Mouse (Mus musculus) lung, postnatal 25 days (tissue): ENCODE results near the gene Aggf1.
"Not testable (repeated sequence)": the region's sequence is repeated elsewhere in the genome, so short reads cannot be mapped to it uniquely, and the experiment has no call there.

Source experiments
- DNase-seq: peaks from one replicate; pipeline ENCODE4 v3.0.0; 2022; ENCODE audit warnings: low spot score

Aggf1 gene

DNA sequence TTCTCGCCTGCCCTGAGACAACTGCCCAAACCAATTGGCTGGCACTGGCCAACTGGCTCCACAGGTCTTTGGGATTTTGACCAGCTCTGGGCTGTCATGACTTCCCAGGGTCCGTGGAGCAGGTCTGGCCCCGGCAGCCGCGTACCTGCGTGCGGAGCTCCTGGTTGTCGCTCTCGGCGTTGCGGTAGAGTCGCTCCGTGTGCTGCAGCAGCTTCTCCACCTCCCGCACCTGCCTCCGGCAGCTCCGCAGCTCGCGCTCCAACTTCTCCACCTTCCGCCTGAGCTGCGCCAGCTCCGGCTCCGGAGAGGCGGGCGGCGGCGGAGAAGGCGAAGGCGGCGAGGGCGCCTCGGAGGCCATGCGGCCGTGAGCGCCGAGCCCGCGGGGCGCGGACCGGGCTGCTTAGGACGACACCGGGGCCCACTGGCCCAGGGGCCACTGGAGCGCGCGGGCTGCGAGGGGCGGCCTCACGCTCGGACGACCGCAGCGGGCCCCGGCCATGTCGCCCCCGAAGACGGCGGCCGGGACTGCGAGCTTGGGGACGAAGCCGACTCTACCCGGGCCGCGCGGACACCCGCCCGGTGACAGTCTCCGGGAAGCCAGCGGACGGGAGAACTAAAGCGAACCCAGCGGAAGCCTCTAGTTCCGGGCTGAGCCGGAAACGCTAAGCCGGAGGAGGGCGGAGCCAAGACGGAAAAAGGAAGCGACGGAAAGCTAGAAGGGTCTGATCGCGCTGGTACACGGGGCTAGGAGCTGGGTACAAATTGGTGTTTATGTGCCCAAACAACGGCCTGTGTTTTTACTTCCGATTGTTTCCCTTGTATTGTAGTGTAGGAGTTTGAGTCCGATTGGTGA lies at the start of gene Aggf1:
Gene Aggf1 (minus strand): TSS at position 652 of the 853 bp plus-strand sequence.
- peak; percentile 94 for DNase-seq

DNA sequence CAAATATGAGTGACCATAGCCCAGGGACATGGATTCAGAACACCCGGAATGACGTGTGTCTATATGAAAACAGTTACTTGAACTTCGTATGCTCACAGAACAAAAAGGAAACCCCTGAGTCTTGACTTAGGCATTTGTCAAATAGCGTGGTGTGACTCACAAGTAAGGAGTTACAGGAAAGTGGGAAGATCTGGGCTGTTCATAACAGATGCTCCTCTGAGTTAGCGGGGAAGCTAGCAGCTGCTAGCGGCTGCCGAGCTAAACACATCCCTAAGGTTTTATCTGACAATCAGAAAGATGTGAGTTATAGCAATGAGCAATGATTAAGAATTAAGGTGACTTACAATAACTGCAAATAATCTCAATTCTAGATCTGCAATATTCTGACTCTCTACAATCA lies 49.8 kb upstream of the Aggf1 start:
- no peak for DNase-seq

DNA sequence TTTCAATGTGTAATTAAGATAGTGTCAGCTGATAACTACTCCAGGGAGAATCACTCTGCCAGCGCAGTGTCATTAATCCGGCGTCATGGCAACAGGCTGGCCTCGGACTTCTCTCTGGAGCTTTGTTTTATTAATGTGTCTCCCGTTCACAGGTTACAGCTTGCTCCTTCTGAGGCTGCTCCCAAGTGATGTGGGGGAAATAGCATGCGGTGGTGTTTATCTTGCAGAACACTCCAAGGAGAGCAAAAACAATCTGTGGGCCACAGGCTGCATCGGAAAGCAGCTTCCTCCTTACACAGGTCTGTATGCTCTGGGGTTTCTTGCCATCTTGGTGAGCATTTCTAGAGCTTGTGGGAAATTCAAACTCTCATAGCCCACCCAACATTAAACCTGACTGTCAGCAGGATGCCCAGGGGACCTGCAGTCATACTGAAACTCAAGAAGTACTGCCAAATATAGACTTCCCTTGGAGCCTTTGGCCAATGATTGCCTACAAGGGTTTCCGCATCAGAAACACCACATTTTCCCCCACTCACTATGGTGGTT lies 44.1 kb upstream of the Aggf1 start:
- DNase-seq, result no peak

DNA sequence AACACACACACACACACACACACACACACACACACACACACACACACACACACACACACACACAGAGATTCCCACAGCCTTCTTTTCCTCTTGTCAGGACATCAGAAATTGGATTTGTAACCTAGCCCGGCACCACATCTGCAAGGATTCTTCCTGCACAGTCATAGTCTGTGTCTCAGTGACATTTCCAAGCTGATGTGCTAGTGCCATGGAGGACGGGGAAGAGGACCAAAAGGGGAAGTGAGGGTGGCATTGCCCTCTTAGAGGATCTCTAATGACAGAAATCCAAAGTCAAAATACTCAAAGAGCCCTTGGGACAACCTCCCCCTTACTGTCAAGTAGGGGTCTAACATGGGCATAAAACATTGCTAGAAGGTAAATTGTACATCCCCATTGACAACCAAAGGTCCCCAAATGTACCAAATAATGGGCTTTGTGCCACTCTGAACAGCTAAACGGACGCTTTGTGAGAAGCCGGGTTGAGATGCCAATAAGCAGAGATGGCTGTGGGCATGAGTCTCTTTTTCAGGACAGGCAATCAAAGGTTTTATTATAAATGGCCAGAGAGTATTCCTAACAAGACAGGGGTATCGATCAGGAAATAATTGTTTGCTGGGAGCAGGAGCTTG lies 43.5 kb upstream of the Aggf1 start:
- DNase-seq, result no peak

DNA sequence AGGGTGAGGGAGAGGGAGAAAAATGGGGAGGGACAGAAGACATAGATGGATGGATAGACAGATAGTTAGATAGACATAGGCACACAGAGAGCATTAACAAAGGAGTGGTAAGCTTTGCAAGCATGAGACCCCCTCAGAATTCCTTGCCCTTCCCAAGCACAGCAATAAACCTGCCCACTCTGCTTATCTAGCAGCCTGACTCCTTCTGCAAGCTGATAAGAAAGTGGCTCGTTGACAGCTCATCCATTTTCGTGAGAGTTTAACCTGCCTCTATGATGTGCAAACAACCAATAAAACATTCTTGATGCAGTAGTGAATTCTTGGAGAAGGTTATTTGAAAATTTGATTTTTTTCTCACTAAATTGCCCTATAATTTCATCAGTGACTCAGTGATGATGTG lies 37.1 kb upstream of the Aggf1 start:
- no peak for DNase-seq

DNA sequence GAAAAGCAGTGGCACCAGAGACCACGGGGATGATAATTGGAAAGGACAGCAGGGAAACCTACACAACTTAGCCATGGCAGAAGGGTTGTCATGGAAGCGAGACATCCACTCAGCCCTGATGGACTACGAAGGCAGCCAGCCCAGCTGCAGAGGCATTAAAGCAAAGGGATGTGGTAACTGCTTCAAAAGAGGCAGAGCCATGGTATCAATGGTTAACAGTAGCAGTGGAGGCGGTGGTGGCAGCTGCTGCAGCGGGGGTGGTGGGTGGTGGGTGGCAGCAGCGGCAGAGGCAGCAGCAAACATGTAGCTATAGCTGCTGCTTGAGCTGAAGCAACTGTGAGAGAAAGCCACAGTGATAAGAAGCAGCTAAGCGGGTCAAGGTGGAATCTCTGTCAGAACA lies 18.1 kb upstream of the Aggf1 start:
- no peak for DNase-seq

DNA sequence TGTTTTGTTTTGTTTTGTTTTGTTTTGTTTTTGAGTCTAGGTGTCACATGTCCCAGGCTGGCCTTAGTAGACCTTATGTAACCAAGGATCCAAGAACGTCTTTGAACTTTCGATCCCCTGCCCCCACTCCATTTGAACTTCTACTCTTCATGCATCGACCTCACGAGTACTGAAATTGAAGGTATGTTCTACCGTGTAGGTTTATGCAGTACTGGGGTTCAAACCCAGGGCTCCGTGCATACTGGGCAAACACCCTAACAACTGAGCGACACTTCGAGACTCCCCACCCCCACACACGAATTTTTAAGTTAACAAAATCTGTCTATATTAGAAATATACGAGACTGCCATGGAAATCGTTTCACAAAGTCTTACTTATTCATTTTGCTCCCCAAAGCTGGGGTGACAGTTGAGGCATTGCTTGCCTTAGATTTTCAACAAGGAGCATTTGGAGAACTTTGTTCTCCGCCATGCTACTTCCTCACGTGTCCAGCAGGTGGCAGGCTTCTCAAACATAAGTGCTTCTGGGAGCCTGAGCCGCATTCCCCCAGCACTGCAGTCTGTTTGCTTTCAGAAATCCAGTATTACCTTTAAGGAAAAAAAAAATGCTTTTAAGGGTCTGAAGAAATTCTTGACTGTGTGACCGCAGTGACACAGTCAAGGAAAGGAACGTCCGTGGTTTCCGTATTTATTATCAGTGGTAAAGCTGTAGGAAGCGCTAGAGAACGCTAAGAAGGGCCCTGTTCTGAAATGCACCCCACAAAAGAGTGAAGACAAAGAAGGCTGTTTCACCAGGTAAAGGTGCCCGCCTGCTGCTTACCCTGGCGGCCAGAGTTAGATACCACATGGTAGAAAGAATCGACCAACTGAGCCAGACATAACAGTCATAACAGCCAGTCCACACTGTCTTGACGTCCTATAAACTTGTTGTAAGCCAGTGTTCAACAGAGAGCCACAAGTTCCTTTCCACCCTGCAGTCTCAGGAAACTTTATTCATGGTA lies 15.0 kb upstream of the Aggf1 start:
- DNase-seq, result peak; percentile 76

DNA sequence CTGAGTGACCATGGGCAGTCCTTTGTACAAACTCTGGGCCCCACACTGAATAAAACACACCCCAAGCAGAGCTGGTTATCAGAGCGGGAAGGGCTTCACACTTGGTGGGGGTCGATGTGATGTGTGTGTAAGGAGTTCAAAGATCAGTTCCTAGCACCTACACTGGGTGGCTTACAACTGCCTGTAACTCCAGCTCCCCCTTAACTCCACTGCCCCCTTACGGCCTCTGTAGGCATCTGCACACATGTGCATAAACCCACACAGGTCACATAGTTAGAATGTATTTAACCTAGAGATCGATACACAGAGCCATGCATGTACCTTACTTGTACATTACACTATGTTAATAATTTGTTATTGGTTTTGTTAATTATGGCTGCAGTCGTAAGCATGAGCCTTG lies 13.1 kb upstream of the Aggf1 start:
- DNase-seq, result no peak

DNA sequence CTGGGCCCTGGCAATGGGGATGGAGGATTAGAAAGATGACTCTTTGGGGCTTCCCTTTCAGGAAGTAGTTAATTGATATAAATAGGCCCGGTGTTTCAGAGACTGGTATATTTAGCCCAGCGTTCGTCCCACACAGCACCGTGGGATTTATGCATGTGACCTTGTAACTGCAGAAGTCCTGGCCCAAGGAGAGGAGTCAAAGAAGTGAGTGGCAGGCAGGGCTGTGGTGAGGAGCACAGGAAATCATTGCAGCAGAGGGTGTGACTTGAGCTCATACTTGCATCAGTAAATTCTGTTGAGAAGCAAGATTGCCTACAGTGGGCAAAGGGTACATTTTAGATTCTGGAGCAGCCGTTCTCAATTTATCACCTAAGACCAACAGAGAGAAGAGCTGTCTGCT lies 7.3 kb upstream of the Aggf1 start:
- no peak for DNase-seq

DNA sequence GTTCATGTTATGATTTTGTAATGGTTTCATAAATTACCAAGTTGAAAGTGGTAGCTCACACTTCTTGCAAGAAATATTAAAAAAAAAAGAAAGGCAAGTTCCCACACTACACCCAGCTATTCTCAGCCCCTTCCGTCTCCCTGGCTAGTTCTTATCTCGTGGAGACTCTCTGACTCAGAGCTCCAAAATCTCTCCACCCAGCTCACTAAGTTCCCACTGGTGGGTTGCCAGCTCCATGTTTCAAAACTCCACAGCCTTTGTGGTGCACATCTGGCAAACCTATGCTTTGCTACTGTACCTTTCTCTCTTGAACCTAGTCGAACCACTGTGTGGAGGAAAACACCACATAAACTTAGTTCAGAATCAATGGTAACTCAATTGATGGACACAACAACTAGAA lies 3.5 kb upstream of the Aggf1 start:
- DNase-seq, result peak; percentile 13

DNA sequence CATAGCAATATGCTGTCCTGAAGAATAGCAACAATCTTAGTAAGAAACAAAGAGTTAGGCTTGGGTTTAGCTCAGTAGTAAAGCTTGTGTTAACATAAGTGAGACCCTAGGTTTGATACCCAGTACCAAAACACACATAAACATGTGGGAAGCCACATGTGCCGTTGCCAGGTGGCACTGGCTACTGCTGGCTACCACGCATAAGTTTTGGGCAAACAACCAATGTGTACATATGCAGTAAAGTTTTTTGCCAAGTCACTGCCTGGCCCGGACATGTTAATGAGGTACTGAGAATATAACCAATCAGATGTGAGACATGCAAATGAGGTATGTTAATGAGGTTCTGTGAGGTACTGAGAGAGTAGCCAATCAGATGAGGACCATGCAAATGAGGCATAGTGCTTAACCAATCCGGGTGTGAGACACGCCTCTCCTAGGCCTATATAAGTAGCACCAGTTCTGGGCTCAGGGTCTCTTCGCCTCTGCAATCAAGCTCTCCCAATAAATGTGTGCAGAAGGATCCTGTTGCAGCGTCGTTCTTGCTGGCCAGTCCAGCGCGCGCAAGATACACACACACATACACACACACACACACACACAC lies 1.6 kb upstream of the Aggf1 start:
- not testable (repeated sequence) for DNase-seq

DNA sequence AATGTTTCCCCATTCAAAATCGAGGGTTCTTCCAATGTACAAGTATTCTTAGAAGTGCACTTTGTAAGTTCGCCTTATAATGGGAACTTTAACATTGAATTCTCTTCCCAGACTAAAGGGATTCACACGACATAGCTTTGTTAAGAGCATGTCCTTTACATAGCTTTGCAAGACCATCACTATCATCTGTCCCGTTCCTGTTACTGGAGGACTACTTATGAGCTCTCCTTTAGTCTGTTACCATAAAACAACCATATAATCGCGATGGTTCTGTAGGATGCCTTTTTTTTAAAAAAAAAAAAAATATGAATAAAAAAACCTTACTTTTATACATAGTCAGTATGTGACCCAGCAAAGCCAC lies 382 bp upstream of the Aggf1 start:
- DNase-seq, result no peak

DNA sequence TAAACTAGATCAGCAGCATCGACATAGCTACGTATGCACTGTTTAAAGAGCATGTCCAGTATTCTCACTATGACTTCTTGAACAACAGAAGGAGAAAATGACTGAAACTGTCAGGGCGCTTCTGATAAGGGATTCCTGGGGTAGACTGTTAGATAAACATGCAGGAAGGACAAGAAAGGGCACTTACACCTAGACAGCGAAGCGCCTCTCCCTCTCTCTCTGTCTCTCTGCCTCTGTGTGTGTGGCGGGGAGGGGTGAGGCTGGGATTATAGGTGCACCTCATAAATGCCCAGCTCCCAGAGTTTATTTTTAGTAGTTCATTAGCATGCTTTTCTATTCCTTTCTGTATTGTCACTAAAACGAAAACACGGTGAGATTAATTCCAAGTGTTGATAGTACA lies 8.8 kb downstream of the Aggf1 start:
- DNase-seq, result no peak

DNA sequence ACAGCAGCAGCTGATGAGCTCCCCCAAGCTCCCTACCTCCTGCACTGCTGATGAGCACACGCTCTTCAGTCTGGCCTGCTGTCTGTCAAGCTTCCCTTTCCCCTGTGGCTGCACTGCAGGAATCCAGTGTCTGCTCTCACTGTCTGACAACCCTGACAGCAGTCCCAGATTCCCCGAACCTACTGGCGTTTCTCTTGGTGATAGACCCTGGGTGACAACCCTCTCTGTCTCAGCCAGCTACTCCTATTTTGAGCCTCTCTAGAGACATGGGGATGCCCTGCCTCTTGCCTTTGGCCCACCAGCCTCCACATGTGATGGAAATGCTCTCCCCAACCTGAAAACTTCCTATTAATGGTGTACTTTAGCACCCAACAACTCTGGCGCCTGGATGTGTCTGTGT lies 11.7 kb downstream of the Aggf1 start:
- no peak for DNase-seq

DNA sequence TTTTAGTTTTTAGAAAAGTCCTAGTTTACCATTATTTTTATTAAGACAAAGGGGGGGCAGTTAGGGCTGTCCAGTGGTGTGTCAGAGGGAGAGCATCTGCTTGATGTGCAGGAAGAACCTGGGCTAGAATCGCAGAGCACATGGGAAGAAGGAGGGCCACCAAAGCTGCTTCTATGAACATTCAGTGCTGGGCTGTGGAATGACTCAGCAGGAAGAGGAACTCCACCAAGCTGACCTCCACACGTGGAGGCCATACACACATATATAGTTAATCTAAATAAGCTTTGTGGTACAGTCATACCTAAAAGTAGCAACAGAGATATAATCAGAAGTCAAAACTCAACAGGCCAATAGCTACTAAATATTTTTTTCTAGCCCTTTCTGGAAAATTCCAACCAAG lies 16.9 kb downstream of the Aggf1 start:
- DNase-seq, result no peak

DNA sequence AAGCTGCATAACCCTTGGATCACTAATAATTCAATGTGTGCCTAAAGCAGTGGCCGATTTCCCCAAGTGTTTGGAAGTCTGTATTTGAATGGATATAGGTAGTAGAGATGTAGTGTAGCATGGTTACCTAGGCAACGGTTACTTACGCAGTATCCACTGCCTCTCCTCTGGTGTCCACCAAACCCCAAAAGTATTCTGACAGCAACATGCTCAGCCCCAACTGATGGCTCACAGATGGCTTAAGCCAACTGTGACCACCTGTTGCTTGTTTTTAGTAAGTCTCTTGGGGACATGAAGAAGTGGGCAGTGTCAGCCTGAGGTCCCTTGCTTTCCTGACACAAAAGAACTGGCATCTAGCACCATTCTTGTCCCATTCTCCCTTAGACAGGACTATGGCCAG lies 26.7 kb downstream of the Aggf1 start:
- DNase-seq, result no peak

DNA sequence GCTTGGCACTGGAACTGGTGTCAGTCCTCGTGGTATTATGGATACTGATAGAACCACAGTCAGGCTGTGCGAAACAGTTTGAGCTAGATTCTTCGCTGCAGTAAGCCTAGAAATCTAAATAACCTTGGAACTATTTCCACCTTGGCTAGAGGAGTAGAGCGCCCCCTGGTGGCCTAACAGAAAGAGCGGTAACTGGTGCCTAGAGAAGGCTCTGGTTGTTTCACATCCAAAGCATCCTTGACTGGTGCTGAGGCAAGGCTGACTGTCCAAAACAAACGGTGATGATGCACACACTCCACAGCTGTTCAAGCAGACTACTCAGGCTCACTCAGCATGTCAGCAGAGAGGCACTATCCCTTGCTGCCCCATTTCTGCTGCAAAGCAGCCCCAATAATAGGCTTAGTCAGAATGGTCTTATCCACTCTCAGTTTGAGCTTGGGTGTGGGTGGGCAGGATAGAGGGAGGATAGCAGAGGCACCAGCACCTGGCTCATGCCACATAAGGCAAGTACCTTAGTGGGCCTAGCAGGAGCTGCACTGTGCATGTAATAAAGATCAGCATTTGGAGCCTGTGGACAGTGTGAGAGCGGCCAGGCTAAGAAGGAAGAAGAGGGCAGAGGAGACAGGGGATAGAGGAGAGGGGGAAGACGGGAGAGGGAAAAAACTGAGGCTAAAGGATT lies 28.0 kb downstream of the Aggf1 start:
- peak; percentile 64 for DNase-seq

DNA sequence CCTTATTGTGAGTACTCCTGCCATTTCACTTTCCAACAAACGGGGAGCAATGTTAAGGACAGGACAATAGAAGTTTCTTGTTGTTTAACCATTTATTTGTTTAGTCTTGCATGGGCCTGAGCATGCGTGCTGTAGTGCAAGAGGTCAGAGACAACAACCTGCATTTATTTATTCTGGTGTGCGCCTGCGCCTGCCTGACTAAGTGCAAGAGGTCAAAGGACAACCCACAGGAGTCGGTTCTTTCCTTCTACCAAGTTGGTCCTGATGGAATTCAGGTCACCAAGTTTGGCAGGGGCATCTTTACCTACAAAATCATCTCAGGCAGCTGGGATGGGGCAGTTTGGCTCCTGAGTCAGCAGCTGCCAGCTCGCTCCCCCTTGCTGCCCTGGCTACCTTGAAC lies 29.3 kb downstream of the Aggf1 start:
- DNase-seq, result no peak

DNA sequence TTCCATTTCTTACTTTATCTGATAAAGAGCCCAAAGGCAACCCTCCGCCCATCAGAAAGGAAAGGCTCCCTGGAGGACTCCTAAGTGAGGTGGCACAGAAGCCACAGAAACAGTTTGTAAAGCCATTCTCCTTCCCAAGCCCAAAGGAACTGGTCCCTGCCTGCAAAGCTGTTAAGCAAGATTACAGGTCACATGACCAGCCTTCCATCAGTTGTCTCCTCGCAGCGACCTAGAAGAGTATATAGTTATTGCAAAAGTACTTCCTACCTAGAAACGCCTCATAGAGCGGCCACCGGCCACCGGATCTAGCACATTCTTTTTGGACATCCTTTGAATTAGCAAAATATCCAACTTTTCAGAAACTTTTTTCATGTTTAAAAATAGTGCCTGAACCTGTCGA lies 31.7 kb downstream of the Aggf1 start:
- no peak for DNase-seq

DNA sequence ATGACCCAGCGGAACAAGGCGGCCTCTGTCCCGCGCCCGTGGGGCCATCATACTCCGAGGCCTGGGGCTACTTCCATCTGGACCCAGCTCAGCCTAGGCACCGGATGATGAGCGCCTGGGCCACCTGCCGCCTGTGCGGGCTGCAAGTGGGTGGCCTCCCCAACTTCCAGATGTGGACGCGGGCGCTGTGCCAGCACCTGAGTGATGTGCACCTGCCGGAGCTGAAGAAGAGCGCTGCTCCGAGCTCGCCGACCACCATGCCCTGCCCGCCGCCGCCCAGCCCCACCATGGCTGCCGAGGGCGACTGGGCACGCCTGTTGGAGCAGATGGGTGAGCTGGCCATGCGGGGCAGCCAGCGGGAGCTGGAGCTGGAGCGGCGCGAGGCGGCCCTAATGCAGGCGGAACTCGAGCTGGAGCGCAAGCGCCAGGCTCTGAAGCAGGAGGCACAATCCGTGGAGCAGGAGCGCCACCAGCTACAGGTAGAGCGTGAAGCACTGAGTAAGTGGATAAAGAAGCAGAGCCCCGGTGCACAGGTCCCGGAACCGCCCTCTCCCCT lies 39.0 kb downstream of the Aggf1 start:
- no peak for DNase-seq
